Mouse (Mus musculus) adrenal gland, postnatal 14 days (tissue): ENCODE data around the gene Clca3a2. TPM values are rescaled to one million over a fixed set of nuclear protein-coding genes. Genes with fewer than 3 reads are reported as not detected.

Experiments used
- total RNA-seq: library from RNA; stranded (reverse); gene quantifications from 2 replicates; pipeline ENCODE4 v1.2.3, GENCODE M21; 2021

The Clca3a2 gene
- total RNA-seq, 1 experiment from 2014 or later: 0.11 TPM

Other genes with a start within 250 kb of the Clca3a2 start
- gene Hs2st1, start 249.3 kb downstream of the Clca3a2 start, total RNA-seq: 16.1 and 18.3 TPM in 2 replicates
- 256 and 261 TPM in 2 replicates for gene Selenof, start 249.2 kb downstream of the Clca3a2 start, total RNA-seq
- gene Sh3glb1, start 99.2 kb downstream of the Clca3a2 start, total RNA-seq: 266 and 290 TPM in 2 replicates
- gene Clca3a1, start 58.5 kb downstream of the Clca3a2 start, total RNA-seq: 8.4 and 8.9 TPM in 2 replicates
- gene Clca3b, start 29.9 kb upstream of the Clca3a2 start, total RNA-seq: not detected in 2 replicates
- not detected in 2 replicates for gene Clca4b, start 113.0 kb upstream of the Clca3a2 start, total RNA-seq
- gene Clca4a, start 155.6 kb upstream of the Clca3a2 start, total RNA-seq: not detected in 2 replicates
- not detected in 2 replicates for gene Clca1, start 213.3 kb upstream of the Clca3a2 start, total RNA-seq